Mouse (Mus musculus) kidney, adult 10 weeks (tissue): ENCODE data around the gene Clrn2. TPM values are rescaled to one million over a fixed set of nuclear protein-coding genes. Genes with fewer than 3 reads are reported as not detected.

Experiments used
- polyA plus RNA-seq: library from polyadenylated mRNA; stranded (reverse); fragments of 350-450 nt; fragmentation: Illumina TruSeq; extraction: RNeasy Lipid Tissue Mini Kit (QIAGEN cat#74804); gene quantifications from one replicate; pipeline ENCODE4 v1.2.3, GENCODE M21; 2014; ENCODE audit warnings: low read depth, low replicate concordance

Clrn2 gene
- not detected for polyA plus RNA-seq

DNA sequence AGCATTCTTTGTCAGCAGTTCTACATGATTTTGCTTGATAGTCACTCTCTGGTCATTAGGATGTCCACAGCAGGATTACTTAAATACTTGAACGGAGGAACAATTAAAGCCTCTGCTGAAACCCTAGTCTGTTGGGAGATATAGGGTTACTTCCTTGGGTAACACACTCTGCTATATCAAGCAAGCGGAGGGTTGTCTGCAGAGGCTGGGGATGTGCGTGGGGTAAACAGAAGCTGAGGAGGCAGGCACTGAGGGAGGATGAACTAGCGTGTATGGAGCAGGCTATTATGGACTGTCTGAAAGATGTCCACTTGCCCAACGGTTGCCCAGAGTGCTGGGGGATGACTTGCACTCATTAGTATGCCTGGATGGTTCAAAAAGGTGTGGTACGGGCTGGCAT, at the start of gene Clrn2:
TSS of gene Clrn2 (plus strand) at position 301 of the 400 bp plus-strand sequence.

DNA sequence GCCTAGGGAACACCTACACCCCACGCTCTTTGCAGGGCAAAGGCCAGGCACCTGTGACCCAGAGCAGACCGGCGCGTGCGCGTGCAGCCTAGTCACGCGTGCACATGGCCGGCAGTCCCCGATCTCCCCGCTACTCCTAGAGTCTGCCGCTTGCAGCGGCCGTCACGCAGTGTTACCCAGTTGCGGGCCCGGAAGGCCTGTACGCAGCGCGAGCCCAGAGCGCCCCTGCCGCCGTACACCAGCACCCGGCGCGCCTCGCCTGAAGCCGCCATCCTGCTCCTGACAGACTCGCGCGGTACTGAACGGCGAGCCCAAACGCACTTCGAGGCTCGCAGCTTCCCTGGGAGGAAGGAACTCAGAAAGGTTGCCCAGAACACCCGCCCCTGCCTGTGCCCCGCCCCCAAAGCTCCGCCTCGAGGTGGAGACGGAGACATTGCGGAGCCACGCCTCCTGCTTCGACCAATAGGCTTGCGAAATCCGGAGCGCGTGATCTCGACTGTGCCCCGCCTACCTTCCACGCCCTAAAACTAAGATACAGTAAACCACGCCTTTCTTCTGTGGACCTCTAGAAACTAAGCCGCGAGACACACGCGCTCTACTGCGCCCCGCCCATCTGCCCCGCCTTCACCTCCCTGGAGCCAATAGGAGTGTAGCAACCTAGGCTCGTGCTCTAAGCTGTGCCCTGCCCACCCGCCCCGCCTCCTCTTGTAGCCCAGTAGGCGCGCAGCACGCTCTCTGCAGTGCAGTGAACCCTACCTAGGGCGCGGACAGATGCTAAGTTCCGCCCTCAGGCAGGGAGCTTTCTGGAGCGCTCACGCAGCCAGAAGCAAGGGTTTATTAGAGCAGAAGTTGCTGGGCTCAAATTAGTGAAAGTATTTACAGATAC, 3.5 kb upstream of the Clrn2 start, which contains the start of gene Qdpr:
TSS of gene Qdpr (minus strand) at position 406 of the 886 bp plus-strand sequence.

DNA sequence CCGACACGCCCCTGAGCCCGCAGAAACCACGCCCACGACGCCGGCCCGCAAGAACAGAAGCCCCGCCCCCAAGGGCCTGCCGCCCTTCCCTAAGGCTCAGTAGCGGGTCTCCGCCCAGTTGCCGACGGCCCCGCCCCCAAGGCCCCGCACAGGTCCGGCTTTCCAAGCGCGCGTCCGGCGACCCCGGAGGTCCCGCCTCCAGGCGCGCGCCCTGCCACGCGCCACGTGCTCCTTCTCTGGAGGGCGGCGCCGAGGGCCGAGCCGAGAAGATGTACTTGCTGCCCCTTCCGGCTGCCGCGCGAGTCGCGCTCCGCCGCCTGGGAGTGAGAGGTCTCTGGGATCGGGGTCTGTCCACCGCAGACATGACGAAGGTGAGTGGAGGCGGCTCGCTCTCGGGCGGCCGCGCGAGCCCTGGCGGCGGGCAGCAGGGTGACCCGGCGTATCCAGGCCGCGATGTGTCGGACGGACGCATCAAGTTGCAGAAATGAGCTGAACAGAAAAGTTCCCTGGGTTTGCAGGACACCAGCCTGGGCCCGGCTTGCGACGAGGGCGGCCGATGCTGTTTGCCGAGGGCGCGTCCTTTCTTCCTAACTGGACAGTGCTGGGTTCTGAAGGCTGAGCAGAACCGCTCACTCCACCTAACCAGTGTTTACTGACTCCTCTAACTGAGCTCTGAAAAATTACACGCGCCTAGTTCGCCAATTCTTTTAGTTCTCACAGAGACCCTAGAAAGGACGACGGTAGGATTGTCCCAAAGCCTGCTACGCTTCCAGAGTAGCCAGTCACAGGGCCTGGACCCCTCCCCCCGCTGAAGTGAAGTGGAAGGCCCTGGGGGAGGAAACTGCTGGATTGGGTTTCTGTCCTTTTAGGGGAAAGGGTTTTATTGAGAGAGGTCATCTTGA, 39.9 kb downstream of the Clrn2 start, which contains the start of gene Lap3:
TSS of gene Lap3 (plus strand) at position 184 of the 902 bp plus-strand sequence.

Other genes with a start within 250 kb of the Clrn2 start
- 365 TPM for gene Qdpr, start 3.5 kb upstream of the Clrn2 start, polyA plus RNA-seq
- 308 TPM for gene Lap3, start 39.6 kb downstream of the Clrn2 start, polyA plus RNA-seq
- gene Med28, start 66.5 kb downstream of the Clrn2 start, polyA plus RNA-seq: 128 TPM
- gene Fam184b, start 185.9 kb downstream of the Clrn2 start, polyA plus RNA-seq: 0.24 TPM
- gene Ncapg, start 216.2 kb downstream of the Clrn2 start, polyA plus RNA-seq: 0.73 TPM